Mouse (Mus musculus) liver, embryonic 14.5 days (tissue): ENCODE data around the gene Agps.

Experiments
- CTCF ChIP-seq: IDR thresholded peaks from 2 replicates; pipeline ENCODE4 v1.5.1; 2016; ENCODE audit warnings: antibody characterized with exemption, low read depth, control low read depth
- EP300 ChIP-seq: IDR thresholded peaks from 2 replicates; pipeline ENCODE4 v1.6.1; 2016; ENCODE audit warnings: antibody characterized with exemption, low read depth

DNA sequence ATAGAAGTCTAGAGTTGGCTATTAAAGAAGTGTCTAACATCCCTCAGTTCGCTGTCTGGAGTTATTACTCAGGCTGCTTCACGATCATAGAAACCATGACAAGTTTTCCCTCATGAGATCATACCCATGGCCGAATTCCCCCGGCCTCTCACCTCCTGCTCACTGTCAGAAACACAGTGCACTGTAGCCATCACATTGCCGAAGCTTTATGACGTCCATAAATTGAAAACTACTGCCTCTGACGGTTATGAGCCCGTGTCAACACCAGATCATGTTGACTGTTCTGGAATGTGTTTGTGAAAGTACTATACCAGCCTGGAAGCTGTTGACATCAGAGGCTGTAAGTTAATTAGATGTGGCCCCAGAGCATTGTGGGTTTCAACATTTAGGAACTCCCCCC lies 118.7 kb downstream of the Agps start:
- TF ChIP-seq CTCF = no peak
- no peak for TF ChIP-seq EP300
